Mouse (Mus musculus) neural tube, embryonic 12.5 days (tissue): ENCODE measurements around the gene Nradd. TPM values are rescaled to one million over a fixed set of nuclear protein-coding genes. Genes with fewer than 3 reads are reported as not detected.

Experiments used
- ATAC-seq: fragments of 200-750 bp; cut with Nextera tagmentation; 2 replicates; pipeline ENCODE4 v1.8.0; 2017; ENCODE audit warnings: low read depth, mild to moderate bottlenecking, moderate TSS enrichment, moderate library complexity; ENCODE audit not compliant: low FRiP score
- H3K27ac ChIP-seq: fragments of 300-500 bp; sonication (generic); 2 replicates; pipeline ENCODE4 v1.5.1; 2016
- H3K27me3 ChIP-seq: fragments of 300-500 bp; sonication (generic); replicated peaks from 2 replicates; pipeline ENCODE4 v1.6.1; 2016; ENCODE audit warnings: mild to moderate bottlenecking
- H3K36me3 ChIP-seq: fragments of 300-500 bp; sonication (generic); 2 replicates; pipeline ENCODE4 v1.6.1; 2016; ENCODE audit warnings: mild to moderate bottlenecking
- H3K4me1 ChIP-seq: fragments of 300-500 bp; sonication (generic); 2 replicates; pipeline ENCODE4 v1.6.1; 2016
- H3K4me2 ChIP-seq: fragments of 300-500 bp; sonication (generic); replicated peaks from 2 replicates; pipeline ENCODE4 v1.6.1; 2016; ENCODE audit warnings: mild to moderate bottlenecking
- H3K4me3 ChIP-seq: fragments of 300-500 bp; sonication (generic); 2 replicates; pipeline ENCODE4 v1.5.1; 2016
- H3K9ac ChIP-seq: fragments of 300-500 bp; sonication (generic); 2 replicates; pipeline ENCODE4 v1.6.1; 2016; ENCODE audit warnings: mild to moderate bottlenecking
- H3K9me3 ChIP-seq: fragments of 300-500 bp; sonication (generic); 2 replicates; pipeline ENCODE4 v1.6.1; 2016; ENCODE audit warnings: mild to moderate bottlenecking
- WGBS: fragments of 180-500 bp; shearing (Covaris S2); methylation state at CpG from one replicate; pipeline ENCODE4 v1.1.7; 2016; 5-methylcytosine and 5-hydroxymethylcytosine counted together
- polyA plus RNA-seq: library from polyadenylated mRNA; unstranded; fragments of >200 nt; fragmentation: Nextera tagmentation; extraction: Ambion mirVana; gene quantifications from 2 replicates; pipeline ENCODE4 v1.2.1, GENCODE M21; 2016

The Nradd gene
- polyA plus RNA-seq, 1 experiment from 2014 or later = 41.2 TPM

DNA sequence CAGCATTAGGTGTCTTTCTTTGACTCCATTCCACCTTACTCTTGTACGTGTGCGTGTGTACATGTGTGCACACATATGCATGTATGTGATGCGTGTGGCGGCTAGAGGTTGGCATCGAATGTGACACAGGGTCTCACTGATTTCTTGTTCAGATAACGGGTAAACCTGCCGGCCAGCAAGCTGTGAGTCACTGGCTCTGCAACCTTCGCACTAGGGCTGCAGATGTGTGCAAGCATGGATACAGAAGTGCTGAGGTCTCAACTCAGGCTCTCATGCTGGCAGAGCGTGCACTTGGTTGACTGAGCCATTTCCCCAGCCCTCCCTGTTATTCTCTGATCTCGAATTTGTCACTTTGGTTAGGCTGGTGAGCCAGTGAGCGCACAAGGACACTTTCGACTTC, 35.3 kb upstream of the Nradd start:
- Histone ChIP-seq H3K36me3 (peaks cover 4% of the 10 kb centered on the region; the same call in 1 of the 2 replicates), H3K27me3 (no peaks in the 10 kb centered on the region; the same call in 1 of the 2 replicates), H3K27ac (no peak overlapping the region), H3K4me3 (no peak overlapping the region), H3K4me1 (peaks cover 12% of the 10 kb centered on the region), H3K9me3 (no peaks in the 10 kb centered on the region), H3K4me2 (no peak overlapping the region), H3K9ac (no peak overlapping the region)
- ATAC-seq = no peak
- WGBS = 94% methylated on average over 12 of the region's 12 CpGs

DNA sequence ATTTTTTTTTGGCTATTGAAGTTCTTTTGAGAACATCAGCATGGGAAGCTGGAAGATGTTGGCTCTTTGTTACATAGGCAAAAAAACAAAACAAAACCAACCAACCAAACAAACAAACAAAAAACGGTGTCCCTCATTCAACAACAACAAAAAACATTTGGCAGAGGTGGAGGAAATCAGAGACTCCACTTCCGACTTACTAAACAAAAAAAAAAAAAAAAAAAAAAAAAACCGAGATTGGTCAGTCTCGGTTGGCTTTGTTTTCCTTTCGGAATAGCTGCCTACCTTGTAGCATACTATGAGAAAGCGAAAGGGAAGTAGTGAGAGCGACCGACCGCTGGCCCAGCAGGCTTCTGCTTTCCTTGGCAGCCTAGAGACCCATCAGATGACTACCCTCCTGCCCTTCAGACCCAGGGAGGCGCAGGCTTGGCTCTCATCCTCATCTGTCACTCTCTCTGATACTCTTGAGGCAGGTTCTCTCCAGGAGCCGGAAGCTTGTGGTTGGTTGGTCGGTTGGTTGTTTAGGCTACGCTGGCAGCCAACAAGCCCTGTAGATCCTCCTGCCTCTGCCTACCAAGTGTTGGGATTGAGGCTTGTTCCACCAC, 33.3 kb upstream of the Nradd start:
- ATAC-seq = no peak
- Histone ChIP-seq H3K4me2 (peak overlapping the region; percentile 76), H3K9me3 (no peaks in the 10 kb centered on the region), H3K4me1 (peaks cover 31% of the 10 kb centered on the region), H3K4me3 (peak overlapping the region; percentile 60), H3K27ac (no peak overlapping the region), H3K27me3 (peaks cover 13% of the 10 kb centered on the region), H3K36me3 (peaks cover 4% of the 10 kb centered on the region; the same call in 1 of the 2 replicates), H3K9ac (peak overlapping the region; percentile 80; the same call in 1 of the 2 replicates)
- WGBS = 80% methylated on average over 13 of the region's 13 CpGs

DNA sequence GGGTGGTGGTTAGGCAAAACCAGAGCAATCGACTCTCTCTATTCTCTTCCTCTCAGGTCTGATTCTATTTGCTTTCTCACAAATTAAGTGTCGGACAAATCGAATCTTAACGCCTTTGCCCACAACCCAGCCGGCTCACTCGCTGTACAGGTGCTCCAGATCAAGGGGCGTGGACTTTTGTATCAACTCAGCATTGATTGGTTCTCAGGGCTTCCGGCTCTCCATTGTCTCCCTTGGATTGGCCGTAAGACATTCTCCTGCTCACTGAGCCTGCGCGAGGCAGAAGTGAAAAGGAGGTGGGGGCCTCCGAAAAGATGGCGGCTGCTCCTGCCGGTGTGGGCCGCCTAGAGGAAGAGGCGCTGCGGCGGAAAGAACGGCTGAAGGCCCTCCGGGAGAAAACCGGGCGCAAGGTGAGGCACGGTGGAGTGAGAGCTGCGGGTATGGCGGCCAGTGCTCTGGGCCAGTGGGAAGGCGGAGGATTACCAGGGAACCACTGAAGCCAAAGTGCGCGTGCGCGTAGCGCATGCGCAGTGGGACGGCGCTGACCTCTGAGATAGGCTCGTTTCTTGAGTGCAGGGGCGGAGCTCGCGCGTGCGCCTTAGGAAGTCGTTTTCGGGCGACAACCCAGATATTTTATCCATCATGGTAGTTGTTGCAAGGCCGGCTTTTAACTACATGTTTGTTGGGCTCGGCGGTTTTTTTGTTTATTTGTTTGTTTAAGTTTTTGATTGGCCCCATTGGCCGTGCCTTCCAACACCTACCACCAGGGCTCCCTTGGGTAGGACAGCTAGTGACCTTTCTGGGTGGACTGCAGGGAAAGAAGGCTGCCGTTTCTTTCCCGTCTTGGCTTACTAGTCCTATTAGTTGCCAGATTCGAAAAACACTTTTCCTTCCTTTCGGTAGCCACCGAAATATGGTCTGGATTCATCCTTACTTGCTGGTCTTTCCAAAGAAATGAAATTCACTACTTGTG, 32.3 kb upstream of the Nradd start, which contains the start of gene Ccdc12:
Ccdc12 (plus strand) TSS at position 255 of the 973 bp plus-strand sequence.
- Histone ChIP-seq H3K9me3 (no peaks in the 10 kb centered on the region), H3K4me2 (peak within 1 kb of the TSS; percentile 76), H3K27me3 (peaks cover 23% of the 10 kb centered on the region), H3K27ac (peak within 1 kb of the TSS; percentile 88), H3K4me1 (peaks cover 37% of the 10 kb centered on the region), H3K9ac (peak within 1 kb of the TSS; percentile 80), H3K4me3 (peak within 1 kb of the TSS; percentile 60), H3K36me3 (peaks cover 4% of the 10 kb centered on the region; the same call in 1 of the 2 replicates)
- WGBS = under 1% methylated on average over 52 of the region's 52 CpGs
- ATAC-seq = peak; percentile 97

DNA sequence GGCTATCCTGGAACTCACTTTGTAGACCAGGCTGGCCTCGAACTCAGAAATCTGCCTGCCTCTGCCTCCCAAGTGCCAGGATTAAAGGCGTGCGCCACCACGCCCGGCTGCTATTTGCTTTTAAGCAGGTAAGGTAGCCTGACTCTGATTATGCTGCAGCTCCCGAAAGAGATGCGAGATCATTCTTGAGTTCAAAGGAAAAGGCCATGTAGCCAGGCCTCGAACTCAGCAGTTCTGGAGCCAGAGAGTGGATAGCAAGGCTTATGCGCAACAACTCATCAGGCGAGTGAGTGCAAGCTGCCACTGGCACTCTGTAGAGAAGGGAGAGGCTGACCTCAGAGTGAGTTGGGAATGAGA, 31.4 kb upstream of the Nradd start:
- Histone ChIP-seq H3K4me3 (peak overlapping the region; percentile 60; the same call in 1 of the 2 replicates), H3K27ac (0 out of 2 replicates have a peak overlapping the region, but pooled peaks have one; percentile 38), H3K27me3 (peaks cover 29% of the 10 kb centered on the region), H3K4me1 (peaks cover 37% of the 10 kb centered on the region), H3K9ac (no peak overlapping the region; the same call in 1 of the 2 replicates), H3K9me3 (no peaks in the 10 kb centered on the region), H3K4me2 (peak overlapping the region; percentile 76), H3K36me3 (peaks cover 4% of the 10 kb centered on the region; the same call in 1 of the 2 replicates)
- WGBS = 85% methylated on average over 10 of the region's 10 CpGs
- ATAC-seq = no peak

DNA sequence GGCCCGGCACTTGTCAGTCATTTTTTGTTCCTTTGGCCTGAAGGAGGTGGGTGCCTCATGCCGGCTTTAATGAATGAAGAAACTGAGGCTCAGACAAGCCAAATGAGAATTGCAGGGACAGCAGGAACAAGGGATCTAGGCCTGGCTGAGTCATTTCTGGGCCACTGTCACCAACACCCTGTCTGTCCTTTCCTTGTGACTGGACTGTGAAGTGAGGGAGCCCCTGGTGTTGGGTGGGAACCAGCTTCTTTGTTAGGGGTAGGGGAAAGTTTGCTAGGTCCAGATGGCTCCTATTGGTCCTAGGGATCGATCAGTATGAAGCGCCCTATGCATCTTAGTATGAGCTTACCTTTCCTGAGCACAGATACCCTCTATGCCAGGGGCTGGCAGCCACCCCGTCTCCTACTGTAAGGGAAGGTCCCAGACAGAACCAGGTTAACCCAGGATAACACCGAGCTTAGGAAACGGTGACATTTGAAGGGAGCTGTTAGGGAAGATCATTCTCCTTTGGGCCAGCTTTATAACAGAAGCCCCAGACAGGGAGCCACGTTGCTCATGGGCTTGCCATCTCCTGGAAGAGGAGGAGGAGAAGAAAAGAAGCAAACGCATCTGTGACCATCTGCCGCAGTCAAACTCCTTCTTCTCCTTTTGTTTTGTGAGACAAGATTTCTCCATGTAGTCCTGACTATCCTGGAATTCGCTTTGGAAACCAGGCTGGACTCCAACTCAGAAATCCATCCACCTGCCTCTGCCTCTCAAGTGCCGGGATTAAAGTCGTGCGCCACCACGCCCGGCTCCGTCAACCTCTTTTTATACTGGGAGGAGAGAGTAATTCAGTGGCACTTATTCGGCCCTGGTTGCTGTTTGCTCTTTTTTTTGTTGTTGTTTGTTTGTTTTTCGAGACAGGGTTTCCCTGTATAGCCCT, 30.7 kb upstream of the Nradd start:
- peaks cover 37% of the 10 kb centered on the region for H3K4me1 ChIP-seq
- H3K9ac ChIP-seq = no peak overlapping the region
- peaks cover 29% of the 10 kb centered on the region for H3K27me3 ChIP-seq
- 82% methylated on average over 19 of the region's 19 CpGs for WGBS
- H3K27ac ChIP-seq = no peak overlapping the region
- H3K4me2 ChIP-seq = peak overlapping the region; percentile 99
- peaks cover 4% of the 10 kb centered on the region; the same call in 1 of the 2 replicates for H3K36me3 ChIP-seq
- no peaks in the 10 kb centered on the region for H3K9me3 ChIP-seq
- H3K4me3 ChIP-seq = no peak overlapping the region
- no peak for ATAC-seq

DNA sequence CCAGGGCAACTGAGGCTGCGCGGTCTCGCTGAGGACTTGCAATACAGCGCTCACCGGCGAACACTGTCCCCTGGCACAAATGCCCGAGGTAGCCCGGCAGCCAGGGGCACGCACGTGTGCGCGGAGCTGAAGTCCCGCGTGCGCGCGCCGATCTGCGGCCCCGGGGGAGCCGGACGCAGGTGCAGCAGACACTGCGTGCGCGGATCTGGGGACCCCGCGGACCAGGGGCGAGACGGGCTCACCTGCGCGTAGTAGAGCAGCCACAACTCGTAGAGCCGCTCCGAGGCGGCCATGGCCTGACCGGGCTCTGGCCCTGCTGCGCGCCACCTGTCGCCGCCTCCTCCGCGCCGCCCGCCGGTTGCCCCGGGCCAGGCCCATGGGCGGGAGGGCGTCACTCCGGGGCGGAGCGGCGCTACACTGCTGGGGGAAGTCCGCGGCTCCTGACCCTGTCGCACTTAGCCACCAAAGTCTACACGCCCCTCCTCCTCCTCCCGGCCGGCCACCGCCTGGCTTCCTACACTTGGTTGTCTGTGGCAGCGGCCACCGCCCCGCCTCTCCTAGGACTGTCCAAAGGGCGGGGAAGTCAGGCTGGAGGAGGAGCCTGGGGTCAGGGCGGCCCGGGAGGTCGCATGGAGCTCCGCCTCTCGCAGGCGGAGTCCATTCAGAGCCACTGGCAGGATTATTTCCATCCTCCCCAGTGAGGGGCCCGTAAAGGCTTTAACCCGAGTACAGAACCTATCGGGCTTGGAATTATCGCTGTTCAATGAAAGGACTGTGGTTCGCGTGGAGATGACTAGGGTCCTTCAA, 29.6 kb upstream of the Nradd start, which contains the start of gene Nbeal2:
Nbeal2 (minus strand) TSS at position 507 of the 807 bp plus-strand sequence.
- Histone ChIP-seq H3K4me2 (peak within 1 kb of the TSS; percentile 99), H3K36me3 (no peaks in the 10 kb centered on the region), H3K4me1 (peaks cover 45% of the 10 kb centered on the region), H3K4me3 (peak within 1 kb of the TSS; percentile 62), H3K9ac (peak within 1 kb of the TSS; percentile 64), H3K27ac (0 out of 2 replicates have a peak within 1 kb of the TSS, but pooled peaks have one; percentile 37), H3K9me3 (no peaks in the 10 kb centered on the region), H3K27me3 (peaks cover 29% of the 10 kb centered on the region)
- ATAC-seq = peak; percentile 42
- under 1% methylated on average over 75 of the region's 75 CpGs for WGBS

DNA sequence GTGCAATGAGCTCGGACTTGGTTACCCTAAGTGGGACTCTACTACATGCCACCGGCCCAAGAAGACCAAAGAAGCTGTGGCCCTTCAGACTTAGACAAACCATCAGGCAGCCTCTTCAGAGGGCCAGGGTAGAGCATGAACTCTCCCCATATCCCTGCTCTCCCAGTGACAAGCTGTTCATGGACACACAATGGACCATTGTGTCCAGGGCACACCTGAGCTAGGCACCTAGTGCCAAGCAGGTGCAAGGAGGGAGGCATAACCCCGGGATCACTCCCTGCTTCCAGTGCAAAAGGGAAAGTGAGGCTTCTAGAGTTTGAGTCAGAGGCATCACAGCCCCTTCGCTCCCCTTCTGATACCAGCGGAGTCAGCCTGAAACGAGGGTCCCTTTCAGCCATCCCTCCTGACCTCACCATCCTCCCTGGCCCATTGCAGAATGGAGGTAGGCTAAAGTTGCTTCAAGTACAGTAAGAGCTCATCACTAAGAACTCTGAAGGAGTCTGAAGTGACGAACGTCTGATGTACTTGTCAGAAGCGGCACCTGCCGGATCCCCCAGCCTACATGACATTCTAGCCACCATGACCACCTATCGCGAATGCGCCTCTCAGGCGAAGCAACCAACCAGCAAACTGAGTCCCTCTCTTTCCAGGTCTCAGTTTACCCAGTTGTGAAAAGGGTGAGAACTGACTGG, 28.9 kb upstream of the Nradd start:
- ATAC-seq = no peak
- Histone ChIP-seq H3K27me3 (peaks cover 29% of the 10 kb centered on the region), H3K9me3 (no peaks in the 10 kb centered on the region), H3K9ac (peak overlapping the region; percentile 64), H3K4me1 (peaks cover 45% of the 10 kb centered on the region), H3K27ac (no peak overlapping the region), H3K36me3 (no peaks in the 10 kb centered on the region), H3K4me2 (peak overlapping the region; percentile 99), H3K4me3 (peak overlapping the region; percentile 62)
- WGBS = 18% methylated on average over 14 of the region's 14 CpGs

DNA sequence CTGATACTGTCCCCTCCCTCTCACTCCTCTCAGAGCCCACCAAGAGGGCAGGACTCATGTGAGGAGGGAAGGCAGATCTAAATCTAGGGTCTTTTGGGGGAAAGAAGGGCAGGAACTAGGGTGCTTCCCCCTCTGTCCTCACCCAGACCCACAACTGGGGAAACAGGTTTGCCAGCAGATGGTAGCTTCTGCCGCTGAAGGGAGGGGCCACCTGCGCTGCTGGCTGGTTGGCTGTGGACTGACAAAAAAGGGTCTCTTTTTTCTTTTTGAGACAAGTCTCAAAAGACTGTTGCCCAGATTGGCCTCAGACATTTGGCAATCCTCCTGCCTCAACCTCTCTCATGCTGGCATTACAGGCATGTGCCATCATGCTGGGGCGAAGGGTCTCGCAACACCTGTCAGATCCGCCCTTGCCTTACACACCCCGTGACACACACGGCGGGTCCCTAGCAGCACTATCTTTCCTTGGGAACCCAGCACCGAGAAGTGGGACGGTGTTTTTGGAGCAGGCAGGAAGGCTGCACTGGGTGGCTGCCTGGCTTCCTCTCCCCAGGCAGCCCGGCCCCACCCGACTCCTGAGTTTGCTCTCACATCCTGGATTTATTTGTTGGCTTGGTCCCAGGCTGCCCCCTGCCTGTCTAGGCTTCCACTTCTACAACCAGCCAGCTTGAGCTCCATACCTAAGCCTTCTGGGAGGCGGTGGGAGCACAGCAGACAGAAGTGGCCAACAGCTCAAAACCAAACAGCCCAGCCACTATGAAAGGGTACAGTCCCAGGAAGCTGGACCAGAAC, 27.9 kb upstream of the Nradd start:
- no peak for ATAC-seq
- H3K4me1 ChIP-seq = peaks cover 37% of the 10 kb centered on the region
- no peak overlapping the region for H3K9ac ChIP-seq
- H3K27me3 ChIP-seq = peaks cover 29% of the 10 kb centered on the region
- no peaks in the 10 kb centered on the region for H3K36me3 ChIP-seq
- no peak overlapping the region for H3K27ac ChIP-seq
- H3K4me2 ChIP-seq = peak overlapping the region; percentile 99
- H3K9me3 ChIP-seq = no peaks in the 10 kb centered on the region
- 43% methylated on average over 13 of the region's 13 CpGs for WGBS
- no peak overlapping the region for H3K4me3 ChIP-seq

DNA sequence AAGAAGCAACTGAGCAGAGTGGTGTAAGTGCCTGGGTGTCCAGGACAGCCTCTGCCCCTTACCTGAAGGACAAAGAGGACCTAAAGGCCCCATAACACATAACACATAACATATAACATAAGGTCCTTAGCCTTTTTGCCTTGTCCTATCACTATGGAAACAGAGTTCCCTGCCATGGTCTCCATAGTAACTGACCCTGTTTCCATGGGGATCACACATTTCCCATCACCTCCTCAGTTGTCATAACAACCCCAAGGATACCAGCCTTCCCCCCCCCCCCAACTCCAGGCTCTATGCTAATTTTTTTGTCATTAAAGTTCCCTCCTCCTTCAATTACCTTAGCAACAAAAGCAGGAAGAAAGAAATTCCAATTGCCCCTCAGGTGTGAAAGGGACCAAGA, 25.5 kb upstream of the Nradd start:
- H3K27me3 ChIP-seq = peaks cover 29% of the 10 kb centered on the region
- no peak overlapping the region for H3K4me3 ChIP-seq
- H3K36me3 ChIP-seq = no peaks in the 10 kb centered on the region
- H3K9me3 ChIP-seq = no peaks in the 10 kb centered on the region
- 0 out of 2 replicates have a peak overlapping the region, but pooled peaks have one; percentile 10 for H3K4me2 ChIP-seq
- peaks cover 36% of the 10 kb centered on the region for H3K4me1 ChIP-seq
- ATAC-seq = no peak
- no peak overlapping the region for H3K27ac ChIP-seq
- H3K9ac ChIP-seq = no peak overlapping the region

DNA sequence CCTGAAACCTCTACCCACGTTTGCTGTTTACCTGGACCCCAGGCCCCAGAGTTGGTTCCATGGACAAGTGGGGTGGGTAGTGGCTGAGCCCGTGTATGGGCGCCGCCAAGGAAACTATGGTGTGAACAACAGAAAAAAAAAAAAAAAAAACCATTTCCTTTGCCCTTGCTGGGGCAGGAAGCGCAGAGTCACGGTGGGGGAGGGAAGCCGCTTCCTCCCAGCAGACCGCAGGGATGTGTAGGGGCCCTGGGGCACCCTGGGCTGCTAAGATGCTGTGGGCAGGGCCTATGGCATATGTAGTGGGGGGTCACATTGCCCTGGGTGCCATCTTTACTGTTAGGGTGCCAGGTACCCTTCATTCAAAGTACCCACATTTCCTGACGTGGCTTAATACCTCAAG, 21.0 kb upstream of the Nradd start:
- ATAC-seq = no peak
- WGBS = 86% methylated on average over 9 of the region's 9 CpGs

More for the DNA sequence above, 21.0 kb upstream of the Nradd start:
- Histone ChIP-seq H3K4me1 (peaks cover 8% of the 10 kb centered on the region; the same call in 1 of the 2 replicates), H3K4me2 (no peak overlapping the region), H3K4me3 (no peak overlapping the region), H3K27me3 (no peaks in the 10 kb centered on the region), H3K27ac (no peak overlapping the region), H3K36me3 (no peaks in the 10 kb centered on the region), H3K9ac (no peak overlapping the region), H3K9me3 (no peaks in the 10 kb centered on the region)
